Mouse (Mus musculus): Measurements from ENCODE around the gene Gpc5.

GRCm38 (mm10) chr14:115092081-115092480 is at the start of gene Gpc5:
- TF ChIP-seq CTCF (IDR thresholded peaks at IDR 0.05; ENCODE audit: low read depth) (no peak), EP300 (optimal IDR thresholded peaks at IDR 0.05) (no peak)
